Mouse (Mus musculus): ENCODE measurements around the gene Gm44596. TPM values are rescaled to one million over a fixed set of nuclear protein-coding genes. Genes with fewer than 3 reads are reported as not detected.

The Gm44596 gene
- total RNA-seq, 1 experiment from 2014 or later = not detected

GRCm38 (mm10) chr6:128366466-128366865 lies 8.8 kb upstream of the Gm44596 start:
- no peak for ATAC-seq (replicated peaks in 1 of 2; ENCODE audit: insufficient read depth in 1 of 2, low FRiP score in 2 of 2, low TSS enrichment in 1 of 2, low read depth in 1 of 2, poor library complexity in 2 of 2, severe bottlenecking in 2 of 2)

DNA sequence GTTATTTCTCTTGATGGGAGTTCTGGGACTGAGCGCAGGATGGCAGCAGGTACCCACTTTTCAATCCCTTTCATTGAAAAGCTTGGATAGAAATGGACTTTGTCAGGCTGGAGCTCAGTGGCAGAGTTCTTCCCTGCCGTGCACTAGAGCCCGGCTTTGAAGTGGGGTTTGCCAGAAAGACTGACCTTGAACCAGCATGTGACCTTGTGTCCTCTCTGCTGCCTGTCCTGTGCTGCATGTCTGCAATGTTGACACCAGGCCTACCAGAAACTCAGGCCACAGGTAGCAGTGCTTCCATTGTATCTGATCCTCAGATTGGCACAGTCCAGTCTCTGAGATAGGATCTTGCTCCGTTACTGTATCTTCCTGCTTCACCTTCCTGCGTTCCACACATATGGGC lies 5.3 kb upstream of the Gm44596 start:
- no peak for ATAC-seq (replicated peaks in 1 of 2; ENCODE audit: insufficient read depth in 1 of 2, low FRiP score in 2 of 2, low TSS enrichment in 1 of 2, low read depth in 1 of 2, poor library complexity in 2 of 2, severe bottlenecking in 2 of 2)

GRCm38 (mm10) chr6:128376371-128377085 lies 1.2 kb downstream of the Gm44596 start:
- no peak for ATAC-seq (replicated peaks in 1 of 2; ENCODE audit: insufficient read depth in 1 of 2, low FRiP score in 2 of 2, low TSS enrichment in 1 of 2, low read depth in 1 of 2, poor library complexity in 2 of 2, severe bottlenecking in 2 of 2)

- peak in 1 of 2 experiments; percentile 43; a peak in 1 of 4 replicates for ATAC-seq (replicated peaks in 1 of 2; ENCODE audit: insufficient read depth in 1 of 2, low FRiP score in 2 of 2, low TSS enrichment in 1 of 2, low read depth in 1 of 2, poor library complexity in 2 of 2, severe bottlenecking in 2 of 2)
Measured at GRCm38 (mm10) chr6:128379636-128380035, 4.3 kb downstream of the Gm44596 start.

GRCm38 (mm10) chr6:128380594-128381167 lies 5.4 kb downstream of the Gm44596 start:
- ATAC-seq (replicated peaks in 1 of 2; ENCODE audit: insufficient read depth in 1 of 2, low FRiP score in 2 of 2, low TSS enrichment in 1 of 2, low read depth in 1 of 2, poor library complexity in 2 of 2, severe bottlenecking in 2 of 2) = peak in 1 of 2 experiments; percentile 37; a peak in 1 of 4 replicates

DNA sequence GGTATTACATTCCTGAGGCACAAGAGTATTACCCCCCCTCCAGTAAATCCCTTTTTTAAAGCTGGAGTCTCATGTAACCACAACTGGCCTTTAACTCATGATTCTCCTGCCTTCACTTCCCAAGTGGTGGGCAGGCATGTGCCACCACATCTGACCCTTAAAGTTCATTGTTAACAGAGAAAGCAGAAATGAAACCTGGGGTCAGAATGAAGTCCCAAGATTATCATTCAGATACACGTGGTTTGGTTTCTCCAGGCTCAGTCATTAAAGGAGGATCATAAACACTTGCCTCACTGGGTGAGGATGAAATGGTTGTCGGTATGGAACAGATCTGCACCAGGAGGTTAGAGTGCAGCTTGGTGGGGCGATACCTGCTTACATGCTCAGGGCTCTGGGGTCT lies 6.0 kb downstream of the Gm44596 start:
- ATAC-seq (replicated peaks in 1 of 2; ENCODE audit: insufficient read depth in 1 of 2, low FRiP score in 2 of 2, low TSS enrichment in 1 of 2, low read depth in 1 of 2, poor library complexity in 2 of 2, severe bottlenecking in 2 of 2) = no peak

- 0 out of 4 replicates have a peak, but pooled peaks of 1 of the 2 experiments have one; percentile 41 for ATAC-seq (replicated peaks in 1 of 2; ENCODE audit: insufficient read depth in 1 of 2, low FRiP score in 2 of 2, low TSS enrichment in 1 of 2, low read depth in 1 of 2, poor library complexity in 2 of 2, severe bottlenecking in 2 of 2)
Measured at GRCm38 (mm10) chr6:128383752-128384151, 8.4 kb downstream of the Gm44596 start.

GRCm38 (mm10) chr6:128385026-128385425 lies 9.7 kb downstream of the Gm44596 start:
- no peak for ATAC-seq (replicated peaks in 1 of 2; ENCODE audit: insufficient read depth in 1 of 2, low FRiP score in 2 of 2, low TSS enrichment in 1 of 2, low read depth in 1 of 2, poor library complexity in 2 of 2, severe bottlenecking in 2 of 2)

GRCm38 (mm10) chr6:128389185-128389584 lies 13.9 kb downstream of the Gm44596 start:
- ATAC-seq (replicated peaks in 1 of 2; ENCODE audit: insufficient read depth in 1 of 2, low FRiP score in 2 of 2, low TSS enrichment in 1 of 2, low read depth in 1 of 2, poor library complexity in 2 of 2, severe bottlenecking in 2 of 2) = no peak

GRCm38 (mm10) chr6:128390683-128391082 lies 15.4 kb downstream of the Gm44596 start:
- no peak for ATAC-seq (replicated peaks in 1 of 2; ENCODE audit: insufficient read depth in 1 of 2, low FRiP score in 2 of 2, low TSS enrichment in 1 of 2, low read depth in 1 of 2, poor library complexity in 2 of 2, severe bottlenecking in 2 of 2)

GRCm38 (mm10) chr6:128397574-128398261 lies 22.4 kb downstream of the Gm44596 start:
- no peak for ATAC-seq (replicated peaks in 1 of 2; ENCODE audit: insufficient read depth in 1 of 2, low FRiP score in 2 of 2, low TSS enrichment in 1 of 2, low read depth in 1 of 2, poor library complexity in 2 of 2, severe bottlenecking in 2 of 2)

DNA sequence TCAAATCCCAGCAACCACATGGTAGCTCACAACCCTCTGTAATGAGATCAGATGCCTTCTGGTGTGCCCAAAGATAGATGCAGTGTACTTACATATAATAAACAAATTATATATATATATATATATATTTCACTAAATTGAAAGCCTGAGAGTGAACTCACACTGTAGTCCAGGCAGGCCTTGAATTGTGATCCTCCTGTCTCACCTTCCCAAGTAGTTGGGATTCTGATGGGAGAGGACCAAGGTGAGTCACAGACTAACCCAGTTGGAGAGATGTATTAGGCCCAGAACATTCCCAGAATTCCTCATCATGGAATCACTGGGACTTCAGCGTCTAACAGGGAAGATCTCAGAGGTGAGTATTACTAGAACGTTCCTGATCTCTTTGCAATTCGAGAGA lies 23.7 kb downstream of the Gm44596 start, which contains the start of gene Nrip2:
Gene Nrip2 (plus strand): TSS at position 301 of the 400 bp plus-strand sequence.
- ATAC-seq (replicated peaks in 1 of 2; ENCODE audit: insufficient read depth in 1 of 2, low FRiP score in 2 of 2, low TSS enrichment in 1 of 2, low read depth in 1 of 2, poor library complexity in 2 of 2, severe bottlenecking in 2 of 2) = no peak

- no peak for ATAC-seq (replicated peaks in 1 of 2; ENCODE audit: insufficient read depth in 1 of 2, low FRiP score in 2 of 2, low TSS enrichment in 1 of 2, low read depth in 1 of 2, poor library complexity in 2 of 2, severe bottlenecking in 2 of 2)
Measured at GRCm38 (mm10) chr6:128399421-128400185, 24.3 kb downstream of the Gm44596 start.

DNA sequence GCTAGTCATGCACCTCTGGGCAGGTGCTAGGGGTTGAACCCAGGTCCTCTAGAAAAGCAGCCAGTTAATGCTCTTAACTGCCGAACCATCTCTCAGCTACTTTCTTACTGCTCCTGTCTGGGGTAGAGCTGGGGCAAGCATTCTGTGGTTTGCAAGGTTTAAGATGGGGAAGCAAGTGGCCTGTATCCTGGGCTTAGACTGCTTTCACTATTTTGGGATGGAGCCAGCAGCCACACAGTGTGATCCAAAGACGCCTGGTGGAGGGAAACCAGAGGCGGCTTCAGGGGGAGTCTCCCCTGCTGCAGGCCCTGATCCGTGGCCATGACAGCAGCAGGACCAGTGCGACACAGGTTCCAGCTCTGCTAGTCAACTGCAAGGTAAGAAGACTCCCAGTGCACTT lies 29.4 kb downstream of the Gm44596 start:
- peak; percentile 79 to 81 for ATAC-seq (replicated peaks in 1 of 2; ENCODE audit: insufficient read depth in 1 of 2, low FRiP score in 2 of 2, low TSS enrichment in 1 of 2, low read depth in 1 of 2, poor library complexity in 2 of 2, severe bottlenecking in 2 of 2)

DNA sequence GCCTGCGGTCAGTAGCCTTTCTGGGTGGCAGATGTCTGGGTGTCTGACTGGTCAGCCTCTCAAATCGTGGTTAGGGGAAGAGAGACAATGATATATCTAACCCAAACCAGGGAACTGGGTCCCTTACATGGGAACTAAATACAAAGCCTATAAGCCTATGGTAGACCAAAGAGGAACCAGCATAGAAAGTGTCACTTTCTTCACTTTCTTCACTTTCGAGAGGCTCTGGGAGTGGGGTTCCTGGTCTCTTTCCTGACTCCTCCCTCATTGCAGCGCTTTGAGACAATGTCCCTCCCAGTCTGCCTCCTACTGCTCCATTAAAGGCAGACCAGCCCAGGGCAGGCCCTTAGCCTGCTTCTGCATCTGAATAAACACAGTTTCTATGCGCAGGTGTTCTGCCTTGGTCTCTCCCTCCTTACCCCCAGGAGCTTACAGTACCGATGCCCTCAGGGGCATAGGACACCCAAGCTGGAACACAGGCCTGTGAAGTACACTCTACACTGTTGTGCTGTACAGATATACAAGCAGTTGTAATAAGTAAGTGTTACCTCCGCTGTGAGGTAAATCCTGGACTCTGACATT lies 33.3 kb downstream of the Gm44596 start:
- no peak for ATAC-seq (replicated peaks in 1 of 2; ENCODE audit: insufficient read depth in 1 of 2, low FRiP score in 2 of 2, low TSS enrichment in 1 of 2, low read depth in 1 of 2, poor library complexity in 2 of 2, severe bottlenecking in 2 of 2)

- no peak for ATAC-seq (replicated peaks in 1 of 2; ENCODE audit: insufficient read depth in 1 of 2, low FRiP score in 2 of 2, low TSS enrichment in 1 of 2, low read depth in 1 of 2, poor library complexity in 2 of 2, severe bottlenecking in 2 of 2)
Measured at GRCm38 (mm10) chr6:128410305-128410704, 35.0 kb downstream of the Gm44596 start.

DNA sequence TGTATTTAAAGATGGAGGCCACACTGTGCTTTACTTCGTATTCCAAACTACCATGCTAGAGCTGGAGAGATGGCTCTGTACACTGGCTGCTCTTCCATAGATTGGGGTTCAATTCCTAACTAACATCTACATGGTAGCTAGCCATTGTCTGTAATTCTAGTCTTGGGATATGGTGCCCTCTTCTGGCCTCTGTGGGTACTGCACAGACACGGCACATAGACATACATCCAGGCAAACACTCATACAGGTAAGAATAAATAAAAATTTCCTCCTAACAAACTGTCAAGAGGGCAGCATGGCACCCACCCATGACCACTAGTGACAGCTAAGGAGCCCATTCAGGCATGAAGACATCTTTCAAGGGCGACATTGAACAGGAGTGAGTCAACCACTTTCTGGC lies 35.8 kb downstream of the Gm44596 start:
- ATAC-seq (replicated peaks in 1 of 2; ENCODE audit: insufficient read depth in 1 of 2, low FRiP score in 2 of 2, low TSS enrichment in 1 of 2, low read depth in 1 of 2, poor library complexity in 2 of 2, severe bottlenecking in 2 of 2) = peak; percentile 60 to 84; a peak in 3 of 4 replicates

Data from hematopoietic stem cell, adult 5-6 weeks (primary cell).